Mouse (Mus musculus): ENCODE data around the gene Slc13a2. TPM values are rescaled to one million over a fixed set of nuclear protein-coding genes. Genes with fewer than 3 reads are reported as not detected.

Gene Slc13a2
- polyA plus RNA-seq, 1 experiment = 91.0 TPM

GRCm38 (mm10) chr11:78371711-78372110, 50.3 kb downstream of the Slc13a2 start:
- no peaks in the 10 kb centered on the region for H3K4me1 ChIP-seq (ENCODE audit: control insufficient read depth, insufficient read depth, low read length)
- H3K27ac ChIP-seq (ENCODE audit: insufficient read depth, low read depth, low read length) = no peak overlapping the region
- no peaks in the 10 kb centered on the region for H3K36me3 ChIP-seq (ENCODE audit: control insufficient read depth, insufficient read depth, low read length)
- DNase-seq = no peak
- H3K4me3 ChIP-seq (ENCODE audit: insufficient read depth, low read depth, low read length) = no peak overlapping the region
- H3K27me3 ChIP-seq (replicated peaks; ENCODE audit: control insufficient read depth, insufficient read depth, low read length) = no peaks in the 10 kb centered on the region
- WGBS = 96% methylated on average over 11 of the region's 11 CpGs
- no peak for TF ChIP-seq POLR2A (IDR thresholded peaks at IDR 0.05; ENCODE audit: low read depth, low read length)
- TF ChIP-seq CTCF (conservative IDR thresholded peaks at IDR 0.05; ENCODE audit: insufficient read depth, insufficient read length, low read depth, low read length) = no peak

DNA sequence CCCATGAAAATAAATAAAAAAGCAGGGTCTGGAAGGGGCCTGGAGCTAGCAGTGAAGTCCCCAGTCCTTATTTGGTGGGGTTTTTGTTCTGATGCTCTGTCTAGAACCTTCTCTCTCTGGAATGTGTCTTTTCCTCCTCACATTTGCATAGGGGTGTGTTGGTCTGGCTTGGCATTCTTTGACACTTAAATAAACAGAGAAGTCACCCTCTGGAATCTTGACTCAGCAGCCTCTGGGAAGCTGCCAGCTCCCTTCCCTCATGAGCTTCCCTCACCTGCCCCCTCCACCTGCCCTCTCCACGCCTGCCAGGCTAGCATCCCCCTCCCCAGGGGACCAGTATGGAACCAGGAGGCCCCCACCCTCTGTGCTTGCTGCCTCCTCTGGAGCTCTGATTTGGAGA, 51.6 kb downstream of the Slc13a2 start:
- no peak for DNase-seq
- TF ChIP-seq POLR2A (IDR thresholded peaks at IDR 0.05; ENCODE audit: low read depth, low read length) = no peak
- no peak for TF ChIP-seq CTCF (conservative IDR thresholded peaks at IDR 0.05; ENCODE audit: insufficient read depth, insufficient read length, low read depth, low read length)
- WGBS = 75% methylated on average over 1 of the region's 1 CpGs

GRCm38 (mm10) chr11:78367456-78368225, 54.4 kb downstream of the Slc13a2 start:
- Histone ChIP-seq H3K4me3 (ENCODE audit: insufficient read depth, low read depth, low read length) (no peak overlapping the region), H3K36me3 (ENCODE audit: control insufficient read depth, insufficient read depth, low read length) (no peaks in the 10 kb centered on the region), H3K27ac (ENCODE audit: insufficient read depth, low read depth, low read length) (no peak overlapping the region), H3K27me3 (replicated peaks; ENCODE audit: control insufficient read depth, insufficient read depth, low read length) (no peaks in the 10 kb centered on the region), H3K4me1 (ENCODE audit: control insufficient read depth, insufficient read depth, low read length) (peaks cover 7% of the 10 kb centered on the region)
- DNase-seq = no peak
- TF ChIP-seq POLR2A (IDR thresholded peaks at IDR 0.05; ENCODE audit: low read depth, low read length) (no peak), CTCF (conservative IDR thresholded peaks at IDR 0.05; ENCODE audit: insufficient read depth, insufficient read length, low read depth, low read length) (no peak)
- 87% methylated on average over 15 of the region's 15 CpGs for WGBS

More for the DNA sequence above, 51.6 kb downstream of the Slc13a2 start:
- no peaks in the 10 kb centered on the region for H3K4me1 ChIP-seq (ENCODE audit: control insufficient read depth, insufficient read depth, low read length)
- H3K27me3 ChIP-seq (replicated peaks; ENCODE audit: control insufficient read depth, insufficient read depth, low read length) = no peaks in the 10 kb centered on the region
- H3K4me3 ChIP-seq (ENCODE audit: insufficient read depth, low read depth, low read length) = no peak overlapping the region
- H3K27ac ChIP-seq (ENCODE audit: insufficient read depth, low read depth, low read length) = no peak overlapping the region
- no peaks in the 10 kb centered on the region for H3K36me3 ChIP-seq (ENCODE audit: control insufficient read depth, insufficient read depth, low read length)

GRCm38 (mm10) chr11:78364103-78364502, 57.9 kb downstream of the Slc13a2 start:
- WGBS = 39% methylated on average over 8 of the region's 8 CpGs

GRCm38 (mm10) chr11:78363309-78364007, 58.6 kb downstream of the Slc13a2 start:
- Histone ChIP-seq H3K4me3 (ENCODE audit: insufficient read depth, low read depth, low read length) (no peak overlapping the region), H3K36me3 (ENCODE audit: control insufficient read depth, insufficient read depth, low read length) (no peaks in the 10 kb centered on the region), H3K27ac (ENCODE audit: insufficient read depth, low read depth, low read length) (no peak overlapping the region), H3K4me1 (ENCODE audit: control insufficient read depth, insufficient read depth, low read length) (peaks cover 7% of the 10 kb centered on the region), H3K27me3 (replicated peaks; ENCODE audit: control insufficient read depth, insufficient read depth, low read length) (no peaks in the 10 kb centered on the region)
- 33% methylated on average over 13 of the region's 13 CpGs for WGBS
- TF ChIP-seq POLR2A (IDR thresholded peaks at IDR 0.05; ENCODE audit: low read depth, low read length) (no peak), CTCF (conservative IDR thresholded peaks at IDR 0.05; ENCODE audit: insufficient read depth, insufficient read length, low read depth, low read length) (no peak)
- peak; percentile 48 for DNase-seq

More at GRCm38 (mm10) chr11:78364103-78364502, 57.9 kb downstream of the Slc13a2 start:
- no peaks in the 10 kb centered on the region for H3K36me3 ChIP-seq (ENCODE audit: control insufficient read depth, insufficient read depth, low read length)
- peak; percentile 53 for DNase-seq
- H3K27ac ChIP-seq (ENCODE audit: insufficient read depth, low read depth, low read length) = no peak overlapping the region
- no peak overlapping the region for H3K4me3 ChIP-seq (ENCODE audit: insufficient read depth, low read depth, low read length)
- no peaks in the 10 kb centered on the region for H3K27me3 ChIP-seq (replicated peaks; ENCODE audit: control insufficient read depth, insufficient read depth, low read length)
- TF ChIP-seq CTCF (conservative IDR thresholded peaks at IDR 0.05; ENCODE audit: insufficient read depth, insufficient read length, low read depth, low read length) (no peak), POLR2A (IDR thresholded peaks at IDR 0.05; ENCODE audit: low read depth, low read length) (no peak)
- peaks cover 7% of the 10 kb centered on the region for H3K4me1 ChIP-seq (ENCODE audit: control insufficient read depth, insufficient read depth, low read length)

DNA sequence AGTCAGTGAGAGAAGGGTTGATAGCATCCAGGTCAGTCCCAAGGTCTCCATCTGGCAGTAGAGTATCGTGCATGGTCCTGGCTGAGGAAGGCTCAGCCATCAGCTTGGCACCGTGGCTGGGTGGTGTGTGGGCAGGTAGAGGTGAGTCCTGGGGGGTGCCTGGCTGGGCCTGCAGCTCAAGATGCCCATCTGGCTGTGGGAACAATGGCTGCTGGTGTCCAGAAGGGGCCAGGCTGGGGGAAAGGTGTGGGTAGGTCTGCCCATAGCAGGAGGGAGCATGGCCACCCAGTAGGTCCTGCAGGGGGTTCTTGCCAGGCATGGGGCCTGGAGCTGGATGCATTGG, 61.3 kb downstream of the Slc13a2 start:
- H3K4me3 ChIP-seq (ENCODE audit: insufficient read depth, low read depth, low read length) = no peak overlapping the region
- H3K36me3 ChIP-seq (ENCODE audit: control insufficient read depth, insufficient read depth, low read length) = no peaks in the 10 kb centered on the region
- H3K27ac ChIP-seq (ENCODE audit: insufficient read depth, low read depth, low read length) = no peak overlapping the region
- H3K27me3 ChIP-seq (replicated peaks; ENCODE audit: control insufficient read depth, insufficient read depth, low read length) = no peaks in the 10 kb centered on the region
- H3K4me1 ChIP-seq (ENCODE audit: control insufficient read depth, insufficient read depth, low read length) = peaks cover 7% of the 10 kb centered on the region
- no peak for DNase-seq
- no peak for TF ChIP-seq CTCF (conservative IDR thresholded peaks at IDR 0.05; ENCODE audit: insufficient read depth, insufficient read length, low read depth, low read length)
- TF ChIP-seq POLR2A (IDR thresholded peaks at IDR 0.05; ENCODE audit: low read depth, low read length) = no peak
- 56% methylated on average over 2 of the region's 2 CpGs for WGBS

DNA sequence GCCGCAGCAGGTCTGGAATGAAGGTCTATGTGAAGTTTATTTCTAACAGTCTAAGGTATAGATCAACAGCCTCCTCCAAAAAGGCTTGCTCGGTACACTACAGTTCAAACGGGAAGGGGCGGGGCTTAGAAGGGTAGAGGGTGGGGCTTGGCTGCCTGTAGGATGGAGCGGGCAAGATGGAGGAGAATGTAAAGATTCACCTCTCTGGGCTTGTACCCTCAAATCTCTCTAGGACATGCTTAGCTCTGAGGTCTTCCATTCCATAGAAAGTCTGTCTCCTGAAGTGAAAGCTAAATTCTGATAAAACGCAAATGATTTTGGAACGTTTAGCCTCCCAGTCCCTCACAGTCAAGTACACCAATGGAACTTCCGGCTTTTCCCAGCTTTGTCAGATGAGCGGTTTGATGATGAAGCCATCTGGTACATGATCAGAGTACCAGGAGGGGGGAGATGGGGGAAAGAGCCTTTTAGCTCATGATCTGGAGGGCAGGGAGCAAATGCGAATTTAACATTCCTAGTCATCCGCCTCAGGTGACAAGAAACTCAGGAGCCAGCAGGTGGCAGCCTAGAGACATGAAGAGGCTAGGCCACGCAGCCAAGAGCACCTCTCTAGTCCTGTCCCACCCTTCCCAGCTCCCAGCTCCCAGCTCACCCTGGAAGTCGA, 61.8 kb downstream of the Slc13a2 start:
- peak; percentile 79 for DNase-seq
- WGBS = 12% methylated on average over 13 of the region's 13 CpGs

More for the DNA sequence above, 61.8 kb downstream of the Slc13a2 start:
- Histone ChIP-seq H3K4me1 (ENCODE audit: control insufficient read depth, insufficient read depth, low read length) (peaks cover 7% of the 10 kb centered on the region), H3K36me3 (ENCODE audit: control insufficient read depth, insufficient read depth, low read length) (no peaks in the 10 kb centered on the region), H3K27ac (ENCODE audit: insufficient read depth, low read depth, low read length) (no peak overlapping the region), H3K27me3 (replicated peaks; ENCODE audit: control insufficient read depth, insufficient read depth, low read length) (no peaks in the 10 kb centered on the region), H3K4me3 (ENCODE audit: insufficient read depth, low read depth, low read length) (peak overlapping the region; percentile 26)
- TF ChIP-seq POLR2A (IDR thresholded peaks at IDR 0.05; ENCODE audit: low read depth, low read length) = no peak
- TF ChIP-seq CTCF (conservative IDR thresholded peaks at IDR 0.05; ENCODE audit: insufficient read depth, insufficient read length, low read depth, low read length) = peak; percentile 85
